Mouse (Mus musculus) heart, postnatal 4 days (tissue): ENCODE measurements around the gene Trmt2a. TPM values are rescaled to one million over a fixed set of nuclear protein-coding genes. Genes with fewer than 3 reads are reported as not detected.
A peak's percentile ranks its signal among the peaks of the same experiment; 100 is the strongest.

ENCODE experiments used
- DNase-seq: peaks from one replicate; pipeline ENCODE4 v3.0.0; 2021
- total RNA-seq, 2 experiments: library from RNA; stranded (reverse); gene quantifications; 2 replicates each; pipeline ENCODE4 v1.2.3; 2021

Trmt2a gene
- 10 to 100 TPM; 30.8 to 32.9 TPM for total RNA-seq

DNA sequence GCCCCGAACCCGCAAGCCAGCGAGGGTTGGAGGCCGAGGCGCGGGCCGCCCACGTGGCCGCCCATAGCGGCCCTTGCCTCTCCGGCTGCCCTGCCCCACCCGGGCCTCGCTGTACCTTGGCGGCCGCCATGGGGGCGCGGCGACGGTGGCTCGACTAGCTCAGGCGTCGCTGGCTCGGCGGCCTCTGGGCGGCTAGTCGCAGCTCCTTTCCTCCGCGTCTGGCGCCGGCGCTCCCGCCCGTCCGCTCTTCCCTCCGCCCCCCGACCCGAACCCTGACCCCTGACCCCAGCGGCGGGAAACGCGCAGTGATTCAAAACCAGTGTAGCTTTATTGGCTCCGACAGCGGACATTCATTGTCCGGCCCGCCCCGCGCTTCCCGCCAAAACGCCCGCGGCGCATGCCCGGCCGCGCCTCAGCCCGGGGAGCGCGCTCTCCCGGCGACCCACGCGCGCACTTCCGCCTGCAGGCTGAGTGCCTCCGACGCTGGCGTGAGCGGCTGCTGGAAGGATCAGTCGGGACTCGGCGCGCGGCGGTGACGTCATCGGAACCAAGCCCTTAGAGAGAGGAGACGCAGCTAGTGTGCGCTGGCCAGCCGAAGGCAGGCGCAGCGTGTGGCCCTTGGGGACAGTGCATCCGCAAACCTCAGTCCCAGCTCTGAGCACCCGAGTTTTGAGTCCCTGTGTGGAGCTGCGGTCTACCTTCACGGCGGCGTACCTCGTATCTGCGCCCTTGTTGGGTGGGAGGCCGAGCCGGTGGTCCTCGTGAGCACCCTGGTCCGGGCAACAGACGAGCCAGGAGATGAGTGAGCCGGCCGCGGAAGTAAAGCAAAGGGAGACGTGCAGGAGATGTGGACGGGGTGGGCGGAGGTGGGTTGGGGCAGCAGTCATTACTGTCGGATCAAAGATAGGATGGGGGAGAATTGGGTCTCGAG lies at the start of gene Trmt2a, which contains the start of gene Ranbp1:
Gene Trmt2a (plus strand): TSS at position 247 of the 931 bp plus-strand sequence.
Gene Ranbp1 (minus strand): TSS at position 300 of the 931 bp plus-strand sequence.
- DNase-seq, result peak; percentile 99

DNA sequence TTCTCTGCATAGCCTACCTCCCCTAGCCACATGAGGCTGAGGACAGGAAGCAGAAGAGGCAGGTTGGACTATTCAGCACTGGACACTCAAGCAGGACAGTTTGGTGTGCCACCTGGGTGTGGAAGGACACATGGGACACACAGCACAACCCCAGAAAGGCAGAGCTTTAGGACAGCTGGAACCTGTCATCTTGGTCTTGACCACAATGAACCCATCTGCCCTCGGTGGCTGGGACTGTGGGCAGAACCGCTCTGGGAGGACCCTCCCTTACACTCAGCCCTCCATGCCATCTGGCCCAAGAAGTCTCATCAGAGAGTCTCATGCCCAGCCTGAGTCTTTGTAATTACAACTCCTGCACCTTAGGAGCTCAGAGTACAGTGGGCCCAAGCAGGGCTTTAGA lies 48.4 kb upstream of the Trmt2a start:
- no peak for DNase-seq

DNA sequence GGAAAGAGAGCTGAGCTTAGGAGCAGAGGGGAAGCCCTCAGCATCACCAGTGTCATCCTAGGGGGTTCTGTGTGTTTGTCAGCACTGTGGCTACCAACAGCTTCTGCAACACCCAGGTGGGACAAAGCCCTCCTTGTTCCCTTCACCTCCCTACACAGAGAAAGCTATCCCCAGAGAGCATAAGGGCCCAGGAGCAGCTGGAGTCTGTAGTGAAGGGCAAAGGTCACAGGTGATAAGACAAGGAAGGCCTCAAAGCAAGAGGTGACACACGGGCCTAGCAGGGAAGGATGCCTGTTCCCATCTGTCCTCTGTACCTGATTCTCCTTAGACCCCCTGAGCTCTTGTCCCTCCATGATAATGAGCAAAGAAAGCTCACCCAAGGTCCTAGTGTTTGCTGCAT lies 46.9 kb upstream of the Trmt2a start:
- DNase-seq, result no peak

DNA sequence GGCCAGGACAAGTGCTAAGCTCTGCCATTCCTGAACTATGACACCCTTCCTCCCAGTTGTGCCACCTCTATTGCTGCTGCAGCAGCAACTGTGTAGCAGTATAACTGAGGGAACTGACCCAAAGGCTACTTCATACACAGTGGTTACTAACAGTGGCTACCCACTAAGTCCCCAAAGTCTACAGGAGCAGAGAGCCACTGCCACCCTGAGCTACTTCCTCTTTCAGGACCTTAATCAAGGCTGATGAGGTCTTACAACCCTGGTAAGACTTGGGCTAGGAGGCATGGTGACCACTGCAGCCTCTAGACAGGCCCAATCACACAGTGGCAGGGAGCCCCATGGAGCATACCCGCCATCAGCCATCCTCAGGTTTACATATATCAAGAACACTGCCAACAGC lies 46.4 kb upstream of the Trmt2a start:
- no peak for DNase-seq

DNA sequence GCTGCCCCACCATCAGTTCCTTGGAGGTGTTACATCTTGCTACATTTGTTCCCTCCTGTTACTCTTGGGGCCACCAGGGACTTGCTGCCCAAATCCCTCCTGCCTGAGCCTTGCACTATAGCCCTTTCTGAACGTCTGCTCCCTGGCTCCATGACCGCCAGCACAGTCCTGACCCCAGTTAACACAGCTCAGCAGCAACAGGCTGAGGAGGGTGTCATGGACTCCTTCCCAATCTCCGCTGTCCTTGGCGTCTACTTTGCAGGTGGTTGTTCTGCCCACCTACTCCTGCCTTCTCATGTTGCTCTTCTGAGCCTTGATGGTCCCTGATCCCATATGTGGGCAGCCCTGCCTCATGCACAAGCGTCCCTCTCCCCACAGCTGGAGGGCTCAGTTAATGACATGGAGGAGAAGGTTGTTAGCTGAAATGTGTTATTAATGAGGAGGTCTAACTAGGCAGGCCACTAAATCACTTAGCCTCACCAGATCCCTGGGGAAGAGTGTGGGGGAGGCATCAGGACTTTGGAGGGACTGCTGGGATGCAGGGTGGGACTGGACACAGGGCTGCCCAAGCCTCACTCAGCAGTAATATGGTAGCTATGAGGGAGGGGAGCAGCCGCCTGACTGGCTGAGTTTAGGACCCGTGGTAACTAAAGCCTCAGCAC lies 44.9 kb upstream of the Trmt2a start:
- no peak for DNase-seq

DNA sequence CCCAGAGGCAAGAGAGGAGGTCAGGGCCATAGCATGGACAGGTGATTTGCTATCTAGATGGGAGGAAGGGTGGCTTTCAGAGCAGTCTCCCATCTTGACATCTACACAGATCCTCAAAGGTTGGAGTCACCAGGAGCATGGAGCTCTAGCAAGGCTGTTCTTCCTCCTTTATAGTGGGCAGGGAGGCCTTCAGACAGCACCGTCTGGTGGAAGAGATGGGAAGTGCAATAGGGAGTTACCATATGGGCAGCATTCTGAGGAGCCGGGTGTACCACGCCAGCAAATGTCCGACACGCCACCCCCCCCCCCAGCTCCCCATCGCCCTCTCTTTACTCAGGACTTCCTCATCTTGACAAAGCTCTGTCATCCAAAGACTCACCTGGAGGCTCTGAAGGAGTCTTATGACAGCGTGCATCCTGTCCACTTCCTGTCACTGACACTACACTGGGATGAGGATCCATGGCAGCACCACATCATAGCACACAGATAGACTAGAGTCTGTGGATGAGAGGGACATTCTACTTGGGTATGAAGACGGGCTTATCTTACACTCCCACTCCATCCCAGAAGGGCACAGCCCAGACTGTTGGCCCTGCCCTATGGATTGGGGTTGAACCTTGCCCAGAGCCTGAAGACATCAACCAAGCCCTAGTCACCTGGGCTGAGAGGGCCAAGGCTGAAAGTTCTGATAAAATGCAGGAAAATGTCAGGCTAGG lies 37.6 kb upstream of the Trmt2a start:
- peak; percentile 85 for DNase-seq

DNA sequence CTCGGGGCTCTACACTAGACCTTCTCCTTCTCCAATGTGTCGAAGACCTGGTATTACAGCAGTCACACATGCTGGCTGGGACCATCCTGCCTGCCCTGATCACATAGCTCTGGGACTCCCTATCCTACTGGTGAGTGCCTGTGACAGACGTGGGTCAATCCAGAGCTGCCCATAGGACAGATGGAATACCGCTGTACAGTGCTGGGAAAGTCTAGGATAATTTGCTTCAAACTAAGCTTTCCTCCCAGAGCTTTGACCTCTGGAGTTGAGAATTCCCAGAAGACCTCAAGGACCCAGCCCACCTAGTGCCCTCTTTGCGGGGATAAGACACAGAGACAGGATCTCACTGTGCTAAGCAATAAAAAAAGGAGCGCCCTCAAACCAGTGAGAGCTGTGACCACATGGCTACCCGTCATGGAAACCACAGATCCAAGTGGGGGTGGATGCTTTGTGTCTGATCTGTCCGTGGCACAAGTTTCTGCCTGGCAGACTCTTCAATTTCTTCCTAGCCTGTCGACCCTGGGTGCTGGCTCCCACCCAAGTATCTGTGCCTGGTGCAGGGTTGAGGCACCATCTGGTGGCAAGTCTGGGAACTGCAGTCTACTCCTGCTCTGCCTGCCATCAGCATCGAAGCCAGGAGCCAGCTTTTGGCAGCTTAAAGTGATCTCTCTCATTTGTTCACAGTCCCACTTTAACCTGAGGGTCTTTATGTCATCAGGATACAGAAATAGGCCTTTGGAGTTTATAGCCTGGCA lies 36.9 kb upstream of the Trmt2a start:
- DNase-seq, result peak; percentile 97

DNA sequence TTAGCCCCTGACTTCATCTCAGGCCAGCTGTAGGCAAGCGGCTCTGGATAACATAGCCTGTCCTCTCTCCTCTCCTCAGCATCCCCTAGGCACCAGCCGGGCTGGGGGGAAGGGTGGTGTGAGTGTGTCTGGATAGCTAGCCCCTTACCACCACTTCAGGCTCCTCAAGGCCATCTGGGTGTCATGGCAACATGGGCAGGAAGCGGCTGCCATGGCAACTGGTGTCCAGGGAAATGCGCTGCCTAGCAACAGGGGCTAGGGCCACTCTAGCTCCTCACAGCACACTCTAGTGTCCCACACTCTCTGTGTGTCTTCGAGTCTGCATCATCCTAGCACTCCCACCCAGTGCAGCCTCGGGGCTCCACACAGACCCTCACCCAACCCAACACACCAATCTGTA lies 34.8 kb upstream of the Trmt2a start:
- DNase-seq, result no peak

DNA sequence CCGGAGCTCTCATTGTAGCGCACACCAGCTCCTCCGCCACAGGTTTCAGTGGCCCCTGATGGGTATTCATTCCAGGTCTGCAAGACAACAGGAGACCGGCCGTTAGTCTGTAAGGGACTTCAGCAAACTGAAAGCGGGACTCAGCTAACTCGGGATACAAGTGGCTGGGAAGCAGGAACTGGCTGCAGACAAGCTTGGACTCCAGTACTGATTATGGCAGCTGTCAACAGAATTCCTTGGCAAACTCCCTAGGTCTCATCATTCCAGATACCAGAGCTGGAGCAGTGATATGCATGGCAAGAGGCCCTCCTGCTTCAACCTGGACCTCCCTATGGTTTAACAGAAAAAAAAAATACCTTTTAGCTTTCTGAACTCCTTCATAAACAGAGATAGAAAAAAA lies 33.6 kb upstream of the Trmt2a start:
- DNase-seq, result no peak

DNA sequence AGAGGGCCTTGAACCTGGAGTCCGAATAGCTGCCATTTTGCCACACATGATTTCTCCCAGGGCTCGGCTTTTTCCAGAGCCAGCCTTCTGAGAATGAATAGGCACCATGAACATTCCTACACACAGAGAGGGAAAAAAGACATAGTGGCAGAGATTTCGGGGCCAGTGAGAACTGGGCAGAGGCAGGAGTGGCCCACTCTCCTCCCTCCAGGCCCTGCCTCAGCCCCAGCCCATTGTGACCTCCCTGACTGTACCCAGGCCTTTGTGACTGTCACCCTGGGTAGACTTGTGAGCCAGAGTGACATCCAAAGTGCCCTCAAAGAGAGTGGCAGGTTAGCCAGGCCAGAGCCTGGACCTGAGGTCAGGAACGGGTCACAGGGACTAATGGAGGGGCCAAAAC lies 30.9 kb upstream of the Trmt2a start, which contains the start of gene Ccdc188:
Gene Ccdc188 (plus strand): TSS at position 301 of the 400 bp plus-strand sequence.
- DNase-seq, result no peak

DNA sequence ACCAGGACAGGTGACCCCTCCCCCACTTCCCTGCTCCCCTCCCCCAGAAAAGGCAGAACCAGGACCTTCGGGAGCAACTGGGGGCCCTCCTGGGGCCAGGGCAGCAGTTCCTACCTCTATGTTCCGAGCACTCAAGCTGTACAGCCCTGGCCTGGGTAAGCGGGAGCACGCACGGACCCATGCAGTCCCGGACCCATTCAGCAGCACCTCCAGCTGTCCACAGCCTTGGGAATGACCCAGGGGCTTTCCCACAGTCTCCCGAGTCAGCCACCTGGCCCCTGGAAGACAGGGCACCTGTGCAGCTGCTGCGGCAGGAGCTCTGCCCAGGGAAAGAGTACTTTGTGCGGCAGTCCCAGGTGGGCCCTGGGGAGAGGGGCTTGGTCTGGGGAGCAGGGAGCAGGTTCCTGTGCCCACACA lies 29.9 kb upstream of the Trmt2a start:
- DNase-seq, result no peak

DNA sequence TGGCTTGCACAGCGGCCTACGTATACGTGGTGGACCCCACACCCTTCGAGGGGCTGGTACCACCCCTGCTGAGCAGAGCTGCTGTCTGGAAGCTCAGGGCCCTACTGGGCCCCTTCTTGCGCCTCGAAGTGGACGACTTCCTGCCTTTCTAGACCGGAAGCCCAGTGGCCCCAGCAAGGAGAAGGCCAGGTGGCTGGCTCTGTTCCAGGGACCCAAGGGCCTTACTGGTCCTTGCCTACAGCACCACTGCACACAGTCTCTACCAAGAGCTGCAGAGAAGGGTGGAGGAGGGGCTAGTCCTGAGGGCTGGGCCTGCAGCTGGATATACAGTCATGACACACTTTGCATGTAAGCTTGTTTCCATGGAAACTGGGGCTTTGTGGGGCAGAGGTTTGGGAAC lies 28.5 kb upstream of the Trmt2a start:
- peak; percentile 51 for DNase-seq

DNA sequence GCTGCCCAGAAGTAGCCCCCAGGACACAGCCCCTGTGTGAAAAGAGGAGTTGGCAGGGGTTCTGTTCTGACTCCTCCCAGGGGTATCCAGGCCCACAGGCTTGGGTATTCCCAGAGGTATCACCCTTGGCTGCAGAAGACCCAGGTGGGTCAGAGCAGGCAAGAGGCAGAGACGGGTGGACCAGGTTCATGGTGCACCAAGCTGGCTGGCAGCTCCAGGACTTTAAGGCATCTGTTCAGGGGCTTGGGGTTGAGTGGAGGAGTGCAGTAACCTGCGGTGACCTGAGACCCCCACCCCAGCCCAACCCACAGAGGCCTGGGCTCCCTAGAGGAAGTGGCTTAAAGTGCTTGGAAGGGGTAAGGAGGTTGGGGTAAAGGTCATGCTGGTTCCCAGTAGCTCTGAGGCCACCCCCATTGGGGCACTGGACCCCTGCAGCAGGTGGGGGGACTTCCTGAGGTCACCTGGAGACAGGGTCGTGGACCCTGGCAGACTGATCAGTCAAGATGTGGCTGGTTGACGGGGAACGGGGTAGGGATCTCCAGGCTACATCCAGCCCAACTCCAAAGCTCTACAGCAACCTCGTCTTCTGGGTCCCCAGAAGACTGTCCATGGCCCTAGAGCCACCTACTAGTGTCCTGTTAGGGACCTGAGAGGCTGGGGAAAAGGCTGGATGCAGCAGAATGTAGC lies 27.5 kb upstream of the Trmt2a start:
- no peak for DNase-seq

DNA sequence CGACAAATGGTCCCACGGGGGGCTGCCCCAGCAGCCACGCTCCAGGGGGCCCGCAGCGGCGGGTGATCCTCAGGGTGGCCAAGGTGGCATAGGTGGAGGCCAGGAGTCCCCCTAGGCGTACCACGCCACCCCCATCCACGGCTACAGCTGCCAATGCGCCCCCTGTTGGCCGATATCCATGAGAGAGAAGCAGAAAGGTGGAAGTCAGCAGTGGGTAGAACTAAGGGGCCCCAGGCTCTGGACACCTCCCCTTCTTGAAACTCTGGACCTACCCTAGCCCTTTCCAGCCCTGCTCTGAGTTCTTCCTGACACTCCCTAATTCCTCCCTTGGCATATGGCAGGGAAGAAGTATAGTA lies 27.0 kb upstream of the Trmt2a start:
- no peak for DNase-seq

DNA sequence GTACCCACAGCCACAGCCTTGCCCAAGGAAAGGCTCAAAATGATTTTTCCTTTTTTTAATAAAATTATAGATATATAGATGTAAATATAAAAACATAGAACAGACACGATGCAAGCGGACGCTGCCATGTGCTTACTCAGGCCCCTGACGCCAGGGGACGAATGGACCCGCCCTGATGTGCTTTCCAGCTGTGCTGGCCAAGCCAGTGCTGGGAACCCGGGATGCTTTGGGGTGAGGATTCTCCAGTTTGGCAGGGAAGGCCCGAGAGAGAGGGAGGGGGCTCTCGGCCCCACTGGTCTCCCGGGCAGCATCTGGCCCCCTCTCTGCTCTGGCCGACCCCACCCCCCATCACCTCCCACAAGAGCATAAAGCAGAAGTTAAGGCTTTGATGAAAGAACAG lies 26.3 kb upstream of the Trmt2a start:
- no peak for DNase-seq

DNA sequence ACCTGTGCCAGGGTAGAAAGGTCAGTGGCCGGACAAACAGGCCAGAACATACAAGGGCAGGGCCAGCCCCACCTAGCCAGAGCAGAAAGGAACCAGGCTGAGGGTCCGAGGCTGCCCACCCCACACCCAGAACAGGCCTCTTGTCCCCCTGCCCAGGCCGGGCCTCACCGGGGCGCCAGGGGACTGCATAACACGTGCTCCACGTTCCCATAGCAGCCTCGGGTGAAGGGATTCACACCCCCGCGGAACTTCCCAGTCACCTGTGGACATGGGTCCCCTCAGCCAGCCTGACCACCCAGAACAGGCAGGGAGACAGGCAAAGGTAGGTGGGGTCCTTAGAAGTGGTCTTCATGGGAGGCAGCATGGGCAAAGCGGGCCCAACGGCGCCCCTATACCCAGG lies 21.3 kb upstream of the Trmt2a start:
- DNase-seq, result no peak

DNA sequence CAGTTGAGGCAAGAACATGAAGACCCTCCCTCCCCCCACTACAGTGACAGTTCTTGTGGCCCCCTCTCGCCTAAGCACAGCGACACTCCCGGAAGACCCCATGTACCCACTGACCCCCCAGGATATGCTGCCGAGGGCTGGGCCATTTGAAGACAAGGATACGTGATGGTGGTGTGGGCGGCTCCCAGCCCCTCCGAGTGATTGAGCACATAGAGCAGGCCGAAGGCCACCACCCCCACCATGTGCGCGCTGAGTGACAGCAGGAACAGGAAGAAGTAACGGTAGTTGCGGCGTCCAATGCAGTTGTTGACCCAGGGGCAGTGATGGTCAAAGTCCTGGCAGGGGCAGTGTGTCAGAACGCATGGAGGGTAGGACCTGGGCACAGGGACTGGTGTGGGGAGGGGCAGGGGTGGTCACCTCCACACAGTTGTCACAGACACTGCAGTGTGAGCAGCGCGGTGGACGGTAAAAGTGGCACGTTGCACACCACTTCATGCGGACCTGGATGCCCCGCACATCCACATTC lies 20.5 kb upstream of the Trmt2a start:
- no peak for DNase-seq

DNA sequence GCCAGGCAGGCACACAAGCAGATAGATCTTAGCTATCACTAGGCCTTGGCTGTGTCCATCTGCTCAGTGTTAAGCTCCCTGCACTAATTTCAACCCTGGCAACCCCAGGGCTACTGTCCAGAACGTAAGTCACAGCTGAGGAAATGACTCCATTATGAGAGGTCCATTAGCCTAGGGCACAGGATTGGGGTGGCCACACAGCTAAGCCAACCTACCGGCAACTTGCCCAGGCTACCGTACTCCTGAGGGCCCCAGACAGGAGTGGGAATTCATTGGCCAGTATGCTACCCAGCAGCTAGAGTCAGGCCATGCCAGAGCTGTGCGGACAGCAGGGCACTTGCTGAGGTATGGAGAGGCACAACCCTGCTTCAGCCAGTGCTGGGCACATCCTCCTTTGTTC lies 19.6 kb upstream of the Trmt2a start:
- DNase-seq, result no peak

DNA sequence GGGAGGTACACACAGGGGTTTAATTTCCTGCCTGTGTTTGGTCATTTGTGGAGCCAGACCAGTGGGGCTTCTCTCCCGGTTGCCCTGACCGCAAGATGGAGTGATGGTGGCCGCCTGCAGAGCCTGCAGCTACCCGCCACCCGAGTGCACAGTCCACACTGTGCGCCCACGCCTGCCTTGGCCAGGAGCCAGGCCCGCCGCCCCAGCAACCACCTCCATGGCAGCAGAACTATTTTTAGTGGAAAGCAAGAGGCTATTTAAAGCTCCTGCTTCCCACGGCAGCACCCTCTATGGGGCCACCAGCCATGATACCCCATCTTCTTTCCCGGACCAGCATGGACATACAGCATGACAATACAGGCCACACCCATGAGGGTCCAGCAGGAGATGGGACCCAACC lies 18.9 kb upstream of the Trmt2a start:
- peak; percentile 78 for DNase-seq

DNA sequence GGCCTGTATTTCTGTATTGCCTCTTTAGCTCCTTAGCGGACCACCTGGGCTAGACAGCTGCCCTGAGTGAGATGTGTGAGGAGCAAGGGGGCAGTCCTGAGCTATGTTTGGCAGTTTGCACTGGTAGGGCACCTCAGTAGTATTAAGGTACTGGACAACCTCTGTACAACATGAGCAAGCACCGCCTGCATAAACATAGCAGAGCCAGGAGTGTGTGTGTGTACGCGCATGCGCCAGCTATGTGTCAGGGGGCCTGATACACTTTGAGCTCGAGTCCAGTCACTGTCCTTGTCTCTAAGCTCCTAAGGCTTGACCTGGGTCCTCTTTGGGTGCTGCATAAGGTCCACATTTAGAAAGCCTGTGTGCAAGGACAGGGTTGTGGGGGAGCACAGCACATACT lies 17.9 kb upstream of the Trmt2a start:
- no peak for DNase-seq

DNA sequence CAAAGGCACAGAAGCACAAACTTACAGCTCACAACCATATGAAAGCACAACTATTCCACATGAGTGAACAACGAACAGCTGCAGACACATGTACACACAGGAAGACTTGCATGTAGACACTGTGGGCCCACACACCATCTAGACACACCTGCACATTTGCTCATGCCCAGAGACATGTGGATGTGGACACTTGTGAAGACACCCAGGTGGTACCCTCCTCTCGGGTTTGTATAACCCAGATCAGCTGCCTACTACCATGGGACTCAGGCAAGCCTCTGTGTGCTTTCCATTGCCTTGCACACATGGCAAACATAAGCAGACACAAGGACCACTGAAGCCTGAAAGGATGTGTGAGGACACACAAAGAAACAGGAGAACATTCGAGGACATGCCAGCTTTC lies 17.4 kb upstream of the Trmt2a start:
- no peak for DNase-seq

DNA sequence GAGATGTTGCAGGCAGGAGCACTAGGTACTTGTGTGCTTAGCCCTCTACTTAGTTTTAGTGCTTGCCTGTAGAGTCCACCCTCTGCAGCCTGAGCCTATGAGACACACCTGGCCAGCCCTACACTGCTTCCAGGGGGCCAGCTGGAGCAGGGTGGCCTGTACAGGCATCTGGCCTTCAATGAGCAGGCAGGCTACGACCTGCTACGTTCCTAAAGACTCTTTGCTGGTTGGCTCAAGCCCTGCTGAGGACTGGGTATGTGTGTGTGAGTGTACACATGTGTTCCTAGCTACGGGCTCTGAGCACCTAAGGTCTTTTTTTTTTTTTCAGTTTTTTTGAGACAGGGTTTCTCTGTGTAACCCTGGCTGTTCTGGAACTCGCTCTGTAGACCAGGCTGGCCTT lies 17.0 kb upstream of the Trmt2a start:
- DNase-seq, result no peak
